Mouse (Mus musculus): Measurements from ENCODE around the gene Sec14l1. TPM values are rescaled to one million over a fixed set of nuclear protein-coding genes. Genes with fewer than 3 reads are reported as not detected.

Gene Sec14l1
- polyA plus RNA-seq, 1 experiment from 2014 or later: 53.4 TPM

- no peak for ATAC-seq (ENCODE audit: insufficient number of reproducible peaks, low FRiP score)
- Histone ChIP-seq H3K4me1 (replicated peaks) (peaks cover 52% of the 10 kb centered on the region), H3K4me3 (no peak overlapping the region), H3K9me3 (replicated peaks) (no peaks in the 10 kb centered on the region), H3K27me3 (replicated peaks) (no peaks in the 10 kb centered on the region), H3K9ac (no peak overlapping the region), H3K36me3 (no peaks in the 10 kb centered on the region), H3K4me2 (no peak overlapping the region), H3K27ac (ENCODE audit: poor library complexity, severe bottlenecking) (0 out of 2 replicates have a peak overlapping the region, but pooled peaks have one; percentile 8)
- WGBS: 75% methylated on average over 13 of the region's 13 CpGs
Measured at GRCm38 (mm10) chr11:117088271-117088991, 26.5 kb upstream of the Sec14l1 start.

GRCm38 (mm10) chr11:117089673-117090419, 25.1 kb upstream of the Sec14l1 start:
- Histone ChIP-seq H3K27me3 (replicated peaks) (no peaks in the 10 kb centered on the region), H3K4me1 (replicated peaks) (peaks cover 62% of the 10 kb centered on the region), H3K27ac (ENCODE audit: poor library complexity, severe bottlenecking) (no peak overlapping the region), H3K4me2 (no peak overlapping the region), H3K9ac (no peak overlapping the region), H3K9me3 (replicated peaks) (no peaks in the 10 kb centered on the region), H3K4me3 (no peak overlapping the region), H3K36me3 (no peaks in the 10 kb centered on the region)
- whole genome bisulfite sequencing: 55% methylated on average over 9 of the region's 9 CpGs
- ATAC-seq (ENCODE audit: insufficient number of reproducible peaks, low FRiP score): no peak

- ATAC-seq (ENCODE audit: insufficient number of reproducible peaks, low FRiP score): no peak
- Histone ChIP-seq H3K27me3 (replicated peaks) (no peaks in the 10 kb centered on the region), H3K36me3 (no peaks in the 10 kb centered on the region), H3K27ac (ENCODE audit: poor library complexity, severe bottlenecking) (peak overlapping the region; percentile 18; the same call in 1 of the 2 replicates), H3K4me1 (replicated peaks) (peaks cover 68% of the 10 kb centered on the region), H3K9me3 (replicated peaks) (no peaks in the 10 kb centered on the region), H3K9ac (peak overlapping the region; percentile 58; the same call in 1 of the 2 replicates), H3K4me2 (peak overlapping the region; percentile 49), H3K4me3 (no peak overlapping the region)
- WGBS: 42% methylated on average over 4 of the region's 4 CpGs
Measured at GRCm38 (mm10) chr11:117091406-117091805, 23.6 kb upstream of the Sec14l1 start.

GRCm38 (mm10) chr11:117091845-117092244, 23.1 kb upstream of the Sec14l1 start:
- Histone ChIP-seq H3K36me3 (no peaks in the 10 kb centered on the region), H3K4me3 (no peak overlapping the region), H3K9me3 (replicated peaks) (no peaks in the 10 kb centered on the region), H3K27ac (ENCODE audit: poor library complexity, severe bottlenecking) (peak overlapping the region; percentile 48; the same call in 1 of the 2 replicates), H3K9ac (peak overlapping the region; percentile 58), H3K4me2 (peak overlapping the region; percentile 49), H3K27me3 (replicated peaks) (no peaks in the 10 kb centered on the region), H3K4me1 (replicated peaks) (peaks cover 68% of the 10 kb centered on the region)
- WGBS: 8% methylated on average over 22 of the region's 22 CpGs
- ATAC-seq (ENCODE audit: insufficient number of reproducible peaks, low FRiP score): peak; percentile 30; the same call in 1 of the 2 replicates

- Histone ChIP-seq H3K9me3 (replicated peaks) (no peaks in the 10 kb centered on the region), H3K9ac (no peak overlapping the region), H3K4me3 (no peak overlapping the region), H3K27me3 (replicated peaks) (no peaks in the 10 kb centered on the region), H3K4me2 (no peak overlapping the region), H3K36me3 (no peaks in the 10 kb centered on the region), H3K4me1 (replicated peaks) (peaks cover 68% of the 10 kb centered on the region), H3K27ac (ENCODE audit: poor library complexity, severe bottlenecking) (no peak overlapping the region)
- ATAC-seq (ENCODE audit: insufficient number of reproducible peaks, low FRiP score): no peak
- WGBS: 47% methylated on average over 8 of the region's 8 CpGs
Measured at GRCm38 (mm10) chr11:117092711-117093110, 22.3 kb upstream of the Sec14l1 start.

- 43% methylated on average over 5 of the region's 5 CpGs for WGBS
- H3K27me3 ChIP-seq (replicated peaks): no peaks in the 10 kb centered on the region
- peak overlapping the region; percentile 46; the same call in 1 of the 2 replicates for H3K27ac ChIP-seq (ENCODE audit: poor library complexity, severe bottlenecking)
- H3K4me1 ChIP-seq (replicated peaks): peaks cover 73% of the 10 kb centered on the region
- no peaks in the 10 kb centered on the region for H3K36me3 ChIP-seq
- H3K4me3 ChIP-seq: no peak overlapping the region
- no peaks in the 10 kb centered on the region for H3K9me3 ChIP-seq (replicated peaks)
- H3K9ac ChIP-seq: no peak overlapping the region
- ATAC-seq (ENCODE audit: insufficient number of reproducible peaks, low FRiP score): no peak
- H3K4me2 ChIP-seq: peak overlapping the region; percentile 28
Measured at GRCm38 (mm10) chr11:117093900-117094552, 20.9 kb upstream of the Sec14l1 start.

GRCm38 (mm10) chr11:117094646-117095045, 20.3 kb upstream of the Sec14l1 start:
- peak overlapping the region; percentile 28 for H3K4me2 ChIP-seq
- no peak overlapping the region for H3K4me3 ChIP-seq
- WGBS: 47% methylated on average over 9 of the region's 9 CpGs
- H3K27me3 ChIP-seq (replicated peaks): no peaks in the 10 kb centered on the region
- H3K27ac ChIP-seq (ENCODE audit: poor library complexity, severe bottlenecking): peak overlapping the region; percentile 46; the same call in 1 of the 2 replicates
- H3K9me3 ChIP-seq (replicated peaks): no peaks in the 10 kb centered on the region
- peaks cover 69% of the 10 kb centered on the region for H3K4me1 ChIP-seq (replicated peaks)
- no peak for ATAC-seq (ENCODE audit: insufficient number of reproducible peaks, low FRiP score)
- no peaks in the 10 kb centered on the region for H3K36me3 ChIP-seq
- no peak overlapping the region for H3K9ac ChIP-seq

- H3K27ac ChIP-seq (ENCODE audit: poor library complexity, severe bottlenecking): no peak overlapping the region
- no peaks in the 10 kb centered on the region for H3K9me3 ChIP-seq (replicated peaks)
- H3K4me1 ChIP-seq (replicated peaks): peaks cover 64% of the 10 kb centered on the region
- H3K27me3 ChIP-seq (replicated peaks): no peaks in the 10 kb centered on the region
- H3K4me2 ChIP-seq: no peak overlapping the region
- no peak overlapping the region for H3K9ac ChIP-seq
- 64% methylated on average over 9 of the region's 9 CpGs for whole genome bisulfite sequencing
- ATAC-seq (ENCODE audit: insufficient number of reproducible peaks, low FRiP score): no peak
- no peaks in the 10 kb centered on the region for H3K36me3 ChIP-seq
- no peak overlapping the region for H3K4me3 ChIP-seq
Measured at GRCm38 (mm10) chr11:117097021-117097420, 17.9 kb upstream of the Sec14l1 start.

GRCm38 (mm10) chr11:117098155-117098554, 16.8 kb upstream of the Sec14l1 start:
- Histone ChIP-seq H3K9ac (no peak overlapping the region), H3K36me3 (no peaks in the 10 kb centered on the region), H3K27me3 (replicated peaks) (no peaks in the 10 kb centered on the region), H3K27ac (ENCODE audit: poor library complexity, severe bottlenecking) (no peak overlapping the region), H3K9me3 (replicated peaks) (no peaks in the 10 kb centered on the region), H3K4me2 (no peak overlapping the region), H3K4me1 (replicated peaks) (peaks cover 64% of the 10 kb centered on the region), H3K4me3 (no peak overlapping the region)
- 28% methylated on average over 5 of the region's 5 CpGs for WGBS
- ATAC-seq (ENCODE audit: insufficient number of reproducible peaks, low FRiP score): no peak

- 77% methylated on average over 3 of the region's 3 CpGs for WGBS
- H3K27ac ChIP-seq (ENCODE audit: poor library complexity, severe bottlenecking): no peak overlapping the region
- H3K4me2 ChIP-seq: no peak overlapping the region
- H3K4me1 ChIP-seq (replicated peaks): peaks cover 64% of the 10 kb centered on the region
- no peaks in the 10 kb centered on the region for H3K36me3 ChIP-seq
- H3K4me3 ChIP-seq: no peak overlapping the region
- no peaks in the 10 kb centered on the region for H3K27me3 ChIP-seq (replicated peaks)
- no peaks in the 10 kb centered on the region for H3K9me3 ChIP-seq (replicated peaks)
- H3K9ac ChIP-seq: no peak overlapping the region
- ATAC-seq (ENCODE audit: insufficient number of reproducible peaks, low FRiP score): no peak
Measured at GRCm38 (mm10) chr11:117098784-117099183, 16.2 kb upstream of the Sec14l1 start.

- H3K4me1 ChIP-seq (replicated peaks): peaks cover 61% of the 10 kb centered on the region
Measured at GRCm38 (mm10) chr11:117099372-117099771, 15.6 kb upstream of the Sec14l1 start.

More at GRCm38 (mm10) chr11:117099372-117099771, 15.6 kb upstream of the Sec14l1 start:
- ATAC-seq (ENCODE audit: insufficient number of reproducible peaks, low FRiP score): no peak
- no peaks in the 10 kb centered on the region for H3K9me3 ChIP-seq (replicated peaks)
- no peak overlapping the region for H3K4me2 ChIP-seq
- no peak overlapping the region for H3K9ac ChIP-seq
- 60% methylated on average over 2 of the region's 2 CpGs for WGBS
- H3K4me3 ChIP-seq: no peak overlapping the region
- H3K36me3 ChIP-seq: no peaks in the 10 kb centered on the region
- H3K27ac ChIP-seq (ENCODE audit: poor library complexity, severe bottlenecking): no peak overlapping the region
- H3K27me3 ChIP-seq (replicated peaks): no peaks in the 10 kb centered on the region

All from heart, embryonic 12.5 days (tissue).